Mouse (Mus musculus): ENCODE data around the gene Olfr458. TPM values are rescaled to one million over a fixed set of nuclear protein-coding genes. Genes with fewer than 3 reads are reported as not detected.
"Not testable (repeated sequence)": the region's sequence is repeated elsewhere in the genome, so short reads cannot be mapped to it uniquely, and the experiment has no call there.

The Olfr458 gene
- not detected in 2 replicates for polyA plus RNA-seq (2016; fragmentation: Nextera tagmentation; extraction: Ambion mirVana)

DNA sequence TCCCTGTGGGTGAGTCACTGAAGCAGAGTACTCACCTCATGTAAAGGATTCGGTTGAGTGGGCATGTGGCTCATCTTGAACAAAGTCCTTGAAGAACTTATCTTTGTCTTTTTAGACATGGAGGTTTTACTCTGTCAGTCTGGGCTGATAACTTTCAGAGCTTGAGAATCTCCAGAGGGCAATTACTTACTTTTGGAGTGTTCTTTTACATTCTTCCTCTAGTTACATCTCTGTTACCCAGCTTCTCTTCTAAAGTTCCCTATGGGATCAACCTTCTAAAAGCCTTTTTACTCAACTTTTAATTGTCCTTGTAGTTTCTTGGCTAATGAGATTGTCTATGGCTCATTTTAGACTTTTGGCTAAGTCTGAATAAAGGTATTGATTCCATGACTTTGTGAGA is at the start of gene Olfr458:
Gene Olfr458, minus strand, starts transcription at position 101 of the 400 bp plus-strand sequence.
- no peaks in the 10 kb centered on the region for H3K36me3 ChIP-seq (replicated peaks)
- H3K4me3 ChIP-seq, result no peak within 1 kb of the TSS
- no peaks in the 10 kb centered on the region for H3K27me3 ChIP-seq (ENCODE audit: poor library complexity, severe bottlenecking)
- H3K9me3 ChIP-seq, result no peaks in the 10 kb centered on the region
- WGBS, result 82% methylated on average over 1 of the region's 1 CpGs
- no peaks in the 10 kb centered on the region for H3K4me1 ChIP-seq
- no peak for DNase-seq (ENCODE audit: extremely low spot score, low spot score)
- H3K27ac ChIP-seq, result no peak within 1 kb of the TSS

DNA sequence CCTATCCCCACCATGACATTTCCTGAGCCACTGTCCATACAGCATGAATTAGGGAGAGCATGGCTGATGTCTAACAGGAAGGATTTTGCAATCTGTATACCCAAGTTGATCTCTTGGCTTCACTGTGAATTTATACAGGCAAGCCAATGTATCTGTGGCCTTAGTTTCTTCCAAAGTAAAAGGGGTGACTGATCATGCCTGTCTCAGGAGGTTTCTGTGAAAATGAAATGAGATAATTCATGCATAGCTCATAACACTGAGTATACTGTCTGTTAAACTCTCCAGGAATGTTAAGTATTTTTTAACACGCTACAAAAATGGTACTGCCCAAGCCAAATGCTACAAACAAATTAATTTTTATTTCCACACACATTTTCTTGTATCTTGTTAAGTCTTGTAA is 48.5 kb upstream of the Olfr458 start:
- Histone ChIP-seq H3K27ac (no peak overlapping the region), H3K4me3 (no peak overlapping the region), H3K9me3 (no peaks in the 10 kb centered on the region), H3K27me3 (ENCODE audit: poor library complexity, severe bottlenecking) (no peaks in the 10 kb centered on the region), H3K4me1 (no peaks in the 10 kb centered on the region), H3K36me3 (replicated peaks) (no peaks in the 10 kb centered on the region)
- WGBS, result 84% methylated on average over 1 of the region's 1 CpGs
- DNase-seq (ENCODE audit: extremely low spot score, low spot score), result no peak

DNA sequence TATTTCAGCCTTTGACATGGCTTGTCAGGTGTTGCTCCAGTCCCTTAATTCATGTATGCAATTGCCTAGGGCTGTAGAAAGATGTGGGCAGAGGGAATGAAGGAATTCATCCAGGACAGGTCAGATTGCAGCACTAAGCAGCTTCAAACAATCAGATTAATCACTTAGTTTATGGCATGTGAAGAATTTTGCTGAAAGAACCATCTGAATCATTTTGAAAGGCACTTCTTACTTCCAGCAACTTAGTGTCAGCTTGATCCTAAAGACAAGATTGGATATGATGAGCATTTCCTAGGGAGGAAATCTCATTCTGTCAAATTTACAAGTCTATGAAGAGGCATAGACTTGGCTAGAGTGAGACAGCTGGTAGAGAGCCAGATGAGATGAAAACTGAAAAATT is 44.3 kb upstream of the Olfr458 start:
- Histone ChIP-seq H3K27ac (no peak overlapping the region), H3K4me3 (no peak overlapping the region), H3K36me3 (replicated peaks) (no peaks in the 10 kb centered on the region), H3K9me3 (no peaks in the 10 kb centered on the region), H3K4me1 (no peaks in the 10 kb centered on the region), H3K27me3 (ENCODE audit: poor library complexity, severe bottlenecking) (no peaks in the 10 kb centered on the region)
- DNase-seq (ENCODE audit: extremely low spot score, low spot score), result no peak

DNA sequence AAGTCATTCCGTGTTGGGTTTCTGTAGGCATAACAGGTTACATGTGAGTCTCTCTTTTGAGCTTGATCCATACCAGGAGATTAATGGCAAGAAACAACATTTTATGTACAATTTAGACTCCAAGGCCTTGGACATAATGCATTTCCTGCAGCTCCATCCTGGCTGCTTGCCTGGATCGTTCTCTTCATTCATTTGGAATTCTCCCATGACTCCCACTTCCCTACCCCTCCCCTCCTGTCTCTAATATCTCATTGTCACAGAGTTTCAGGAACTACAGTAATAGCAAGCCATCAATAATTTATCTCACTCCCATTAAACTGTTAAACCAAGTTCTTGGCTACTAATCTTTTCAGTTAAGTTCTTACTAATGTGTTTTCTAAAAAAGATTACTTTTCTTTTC is 38.5 kb upstream of the Olfr458 start:
- no peak for DNase-seq (ENCODE audit: extremely low spot score, low spot score)
- H3K9me3 ChIP-seq, result no peaks in the 10 kb centered on the region
- WGBS, result 95% methylated on average over 2 of the region's 2 CpGs
- H3K27ac ChIP-seq, result no peak overlapping the region
- H3K27me3 ChIP-seq (ENCODE audit: poor library complexity, severe bottlenecking), result no peaks in the 10 kb centered on the region
- no peaks in the 10 kb centered on the region for H3K36me3 ChIP-seq (replicated peaks)
- H3K4me3 ChIP-seq, result no peak overlapping the region
- H3K4me1 ChIP-seq, result no peaks in the 10 kb centered on the region

DNA sequence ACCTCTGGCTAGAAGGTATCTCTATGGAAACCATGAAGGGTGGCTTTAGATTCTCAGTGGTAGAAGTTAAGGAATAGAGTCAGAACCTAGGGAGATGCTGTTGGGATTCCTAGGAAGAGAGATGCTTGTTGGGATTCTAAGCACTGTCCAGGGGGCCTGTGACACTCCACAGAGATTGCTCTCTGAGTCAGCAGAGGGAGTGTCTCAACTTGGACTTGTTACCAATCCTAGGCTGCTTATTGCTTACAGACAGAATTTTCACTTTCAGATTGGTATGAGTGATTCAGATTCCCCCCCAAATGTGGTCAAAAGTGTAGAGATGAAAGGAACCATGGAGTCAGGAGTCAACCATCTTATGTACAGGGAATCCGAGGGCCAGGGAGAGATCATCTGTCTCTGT is 24.7 kb upstream of the Olfr458 start:
- Histone ChIP-seq H3K4me3 (no peak overlapping the region), H3K9me3 (no peaks in the 10 kb centered on the region), H3K27me3 (ENCODE audit: poor library complexity, severe bottlenecking) (no peaks in the 10 kb centered on the region), H3K36me3 (replicated peaks) (no peaks in the 10 kb centered on the region), H3K4me1 (no peaks in the 10 kb centered on the region), H3K27ac (no peak overlapping the region)
- no peak for DNase-seq (ENCODE audit: extremely low spot score, low spot score)
- WGBS, result 90% methylated on average over 1 of the region's 1 CpGs

DNA sequence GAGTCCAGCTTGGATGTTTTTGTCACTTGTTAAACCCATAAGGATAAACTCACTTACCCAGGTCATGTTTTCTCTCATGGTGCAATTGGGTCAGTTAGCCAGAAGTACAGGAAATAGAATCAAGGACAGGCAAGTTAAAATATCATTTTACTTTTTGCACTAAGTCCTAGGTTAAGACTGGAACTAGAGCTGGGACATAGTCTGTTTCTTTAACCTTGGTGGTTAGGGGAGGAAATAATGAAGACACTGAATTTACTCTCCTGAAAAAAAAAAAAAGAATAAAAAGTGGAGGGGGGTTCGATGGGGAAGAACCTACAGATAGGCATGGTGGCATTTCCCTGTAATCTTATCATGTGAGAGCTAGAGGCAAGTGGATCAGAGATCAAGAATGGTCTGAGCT is 22.1 kb upstream of the Olfr458 start, which contains the start of gene Olfr456:
Gene Olfr456, minus strand, starts transcription at position 101 of the 400 bp plus-strand sequence.
- Histone ChIP-seq H3K4me1 (no peaks in the 10 kb centered on the region), H3K36me3 (replicated peaks) (no peaks in the 10 kb centered on the region), H3K9me3 (no peaks in the 10 kb centered on the region), H3K27me3 (ENCODE audit: poor library complexity, severe bottlenecking) (no peaks in the 10 kb centered on the region), H3K4me3 (no peak within 1 kb of the TSS), H3K27ac (no peak within 1 kb of the TSS)
- WGBS, result 82% methylated on average over 1 of the region's 1 CpGs
- DNase-seq (ENCODE audit: extremely low spot score, low spot score), result no peak

DNA sequence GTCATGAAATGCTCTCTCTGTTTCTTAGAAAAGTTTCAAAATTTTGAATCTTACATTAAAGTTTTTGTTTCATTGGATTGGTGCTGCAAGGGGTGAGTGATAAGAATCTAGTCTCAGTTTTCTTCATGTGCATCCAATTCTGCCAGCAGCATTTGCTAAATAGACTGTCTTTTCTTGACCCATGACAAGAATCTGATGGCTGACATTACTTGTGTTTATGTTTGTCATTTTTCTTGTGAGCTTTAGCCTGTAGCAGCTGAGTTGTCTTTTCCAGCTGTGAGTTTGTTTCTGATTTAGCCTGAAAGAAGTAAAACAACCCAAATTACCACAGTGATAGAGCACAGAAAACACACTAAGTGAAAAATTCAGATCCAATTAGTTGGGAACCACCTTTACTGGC is 19.6 kb upstream of the Olfr458 start:
- H3K4me1 ChIP-seq, result no peaks in the 10 kb centered on the region
- no peaks in the 10 kb centered on the region for H3K9me3 ChIP-seq
- no peak overlapping the region for H3K27ac ChIP-seq
- H3K27me3 ChIP-seq (ENCODE audit: poor library complexity, severe bottlenecking), result no peaks in the 10 kb centered on the region
- H3K36me3 ChIP-seq (replicated peaks), result no peaks in the 10 kb centered on the region
- DNase-seq (ENCODE audit: extremely low spot score, low spot score), result no peak
- no peak overlapping the region for H3K4me3 ChIP-seq

DNA sequence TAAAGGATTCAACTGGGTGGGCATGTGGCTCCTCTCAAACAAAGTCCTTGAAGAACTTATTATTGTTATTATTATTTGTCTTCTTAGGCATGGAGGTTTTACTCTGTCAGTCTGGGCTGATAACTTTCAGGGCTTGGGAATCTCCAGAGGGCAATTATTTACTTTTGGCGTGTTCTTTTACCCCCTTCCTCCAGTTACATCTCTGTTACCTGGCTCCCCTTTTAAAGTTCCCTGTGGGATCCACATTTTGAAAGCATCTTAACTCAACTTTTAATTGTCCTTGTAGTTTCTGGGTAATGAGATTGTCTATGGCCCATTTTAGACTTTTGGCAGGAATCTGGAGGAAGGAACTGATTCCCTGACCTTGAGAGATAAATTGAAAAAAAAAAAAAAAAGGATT is 11.2 kb upstream of the Olfr458 start, which contains the start of gene Olfr457:
Gene Olfr457, minus strand, starts transcription at position 101 of the 400 bp plus-strand sequence.
- no peaks in the 10 kb centered on the region for H3K9me3 ChIP-seq
- H3K27me3 ChIP-seq (ENCODE audit: poor library complexity, severe bottlenecking), result no peaks in the 10 kb centered on the region
- no peak for DNase-seq (ENCODE audit: extremely low spot score, low spot score)
- H3K36me3 ChIP-seq (replicated peaks), result no peaks in the 10 kb centered on the region
- H3K4me1 ChIP-seq, result no peaks in the 10 kb centered on the region
- 78% methylated on average over 1 of the region's 1 CpGs for WGBS
- H3K4me3 ChIP-seq, result no peak within 1 kb of the TSS
- no peak within 1 kb of the TSS for H3K27ac ChIP-seq

DNA sequence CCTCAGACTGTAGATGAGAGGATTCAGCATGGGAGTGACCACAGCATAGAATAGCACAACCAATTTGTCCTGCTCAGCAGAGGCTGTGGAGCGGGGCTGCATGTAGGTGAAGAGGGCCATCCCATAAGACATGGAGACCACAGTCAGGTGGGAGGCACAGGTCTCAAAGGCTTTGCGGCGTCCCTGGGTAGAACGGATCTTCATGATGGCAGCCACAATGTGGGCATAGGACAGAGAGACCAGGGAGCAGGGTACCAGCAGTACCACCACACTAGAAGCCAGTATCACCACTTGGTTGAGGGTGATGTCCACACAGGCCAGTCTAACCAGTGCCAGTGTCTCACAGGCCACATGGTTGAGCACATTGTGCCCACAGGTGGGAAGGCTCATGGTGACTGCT is 6.3 kb upstream of the Olfr458 start:
- not testable (repeated sequence) for H3K27ac ChIP-seq; H3K27me3 ChIP-seq (ENCODE audit: poor library complexity, severe bottlenecking); H3K4me3 ChIP-seq; H3K36me3 ChIP-seq (replicated peaks); DNase-seq (ENCODE audit: extremely low spot score, low spot score); H3K9me3 ChIP-seq; H3K4me1 ChIP-seq
- WGBS, result 97% methylated on average over 4 of the region's 4 CpGs

DNA sequence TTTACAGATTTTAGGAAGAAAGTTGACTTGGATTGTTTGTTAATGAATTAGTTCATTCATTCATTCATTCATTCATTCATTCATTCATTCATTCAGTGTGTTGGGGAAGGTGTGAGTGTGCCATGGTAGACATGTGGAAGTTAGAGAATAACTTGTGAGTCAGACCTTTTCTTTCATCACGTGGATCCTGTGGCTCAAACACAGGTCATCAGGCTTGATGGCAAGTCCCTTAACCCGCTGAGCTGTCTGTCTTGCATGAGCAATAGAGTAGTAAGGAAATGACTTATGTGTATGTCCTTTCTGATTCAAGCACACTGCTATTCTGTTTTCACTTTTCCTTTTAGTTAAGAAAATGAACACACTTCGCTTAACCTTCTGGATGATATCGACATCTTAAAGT is 5.5 kb upstream of the Olfr458 start:
- no peak overlapping the region for H3K27ac ChIP-seq
- no peak for DNase-seq (ENCODE audit: extremely low spot score, low spot score)
- WGBS, result 94% methylated on average over 4 of the region's 4 CpGs
- H3K4me3 ChIP-seq, result no peak overlapping the region
- no peaks in the 10 kb centered on the region for H3K4me1 ChIP-seq
- no peaks in the 10 kb centered on the region for H3K27me3 ChIP-seq (ENCODE audit: poor library complexity, severe bottlenecking)
- H3K9me3 ChIP-seq, result no peaks in the 10 kb centered on the region
- H3K36me3 ChIP-seq (replicated peaks), result no peaks in the 10 kb centered on the region

DNA sequence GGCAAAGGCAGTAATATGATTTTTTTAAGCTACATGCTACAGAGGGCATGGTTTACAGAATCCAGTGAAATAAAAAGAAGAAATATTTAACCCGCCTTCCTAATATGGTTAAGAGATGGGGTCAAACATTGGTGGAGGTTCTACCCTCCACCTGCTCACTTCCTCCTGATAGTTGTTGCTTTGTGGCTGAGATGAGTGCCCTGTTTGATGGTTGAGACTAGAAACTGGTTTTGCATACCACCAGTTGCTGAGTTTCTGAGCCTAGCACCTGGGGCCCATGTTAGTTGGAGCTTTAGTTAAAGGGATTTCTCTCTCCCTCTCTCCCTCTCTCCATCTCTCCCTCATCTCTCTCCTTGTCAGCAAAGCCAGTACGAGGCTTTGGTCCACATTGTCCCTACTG is 17.6 kb downstream of the Olfr458 start:
- Histone ChIP-seq H3K4me3 (no peak overlapping the region), H3K9me3 (no peaks in the 10 kb centered on the region), H3K27ac (no peak overlapping the region), H3K36me3 (replicated peaks) (no peaks in the 10 kb centered on the region), H3K27me3 (ENCODE audit: poor library complexity, severe bottlenecking) (no peaks in the 10 kb centered on the region), H3K4me1 (no peaks in the 10 kb centered on the region)
- no peak for DNase-seq (ENCODE audit: extremely low spot score, low spot score)
- 80% methylated on average over 2 of the region's 2 CpGs for WGBS

DNA sequence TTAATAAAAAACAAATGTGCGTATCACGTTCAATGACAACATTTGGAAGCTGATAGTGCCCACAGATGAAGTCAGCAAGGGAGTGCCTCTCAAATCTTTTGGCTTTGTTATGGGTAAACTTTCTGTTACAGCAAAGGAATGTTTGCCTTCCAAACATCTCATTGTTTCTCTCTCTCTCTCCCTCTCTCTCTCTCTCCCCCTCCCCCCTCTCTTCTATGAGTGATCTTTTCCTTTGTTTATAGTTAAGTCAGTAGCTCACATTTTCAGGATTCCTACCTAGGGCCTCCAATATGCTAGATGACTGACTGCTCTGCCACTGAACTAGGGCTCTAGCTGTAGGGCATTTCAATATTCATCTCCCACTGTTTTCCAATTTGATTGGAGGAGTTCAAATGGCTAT is 20.5 kb downstream of the Olfr458 start:
- no peak overlapping the region for H3K27ac ChIP-seq
- no peaks in the 10 kb centered on the region for H3K27me3 ChIP-seq (ENCODE audit: poor library complexity, severe bottlenecking)
- H3K4me3 ChIP-seq, result no peak overlapping the region
- 89% methylated on average over 2 of the region's 2 CpGs for WGBS
- no peaks in the 10 kb centered on the region for H3K9me3 ChIP-seq
- H3K4me1 ChIP-seq, result no peaks in the 10 kb centered on the region
- no peaks in the 10 kb centered on the region for H3K36me3 ChIP-seq (replicated peaks)
- no peak for DNase-seq (ENCODE audit: extremely low spot score, low spot score)

DNA sequence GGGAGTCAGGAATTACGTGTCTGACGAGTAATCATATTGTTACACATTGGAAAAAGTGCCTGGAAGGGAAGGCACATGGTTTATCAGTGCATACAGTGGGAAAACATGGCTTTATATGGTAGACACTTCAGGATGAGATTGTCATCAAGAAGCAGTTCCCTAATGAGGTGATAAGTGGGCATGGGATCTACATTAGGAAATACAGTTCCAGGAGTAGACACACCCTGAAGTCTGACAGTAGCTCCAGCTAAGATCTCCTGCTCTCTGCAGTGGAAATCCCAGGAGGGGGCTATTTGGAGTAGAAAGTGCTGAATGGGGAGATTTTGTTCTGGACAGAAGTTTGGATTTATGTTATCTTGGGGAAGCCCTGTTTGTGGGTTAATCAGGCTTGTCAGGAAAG is 23.6 kb downstream of the Olfr458 start:
- H3K27ac ChIP-seq, result no peak overlapping the region
- 79% methylated on average over 2 of the region's 2 CpGs for WGBS
- no peaks in the 10 kb centered on the region for H3K27me3 ChIP-seq (ENCODE audit: poor library complexity, severe bottlenecking)
- H3K36me3 ChIP-seq (replicated peaks), result no peaks in the 10 kb centered on the region
- no peak for DNase-seq (ENCODE audit: extremely low spot score, low spot score)
- no peaks in the 10 kb centered on the region for H3K9me3 ChIP-seq
- H3K4me3 ChIP-seq, result no peak overlapping the region
- no peaks in the 10 kb centered on the region for H3K4me1 ChIP-seq

DNA sequence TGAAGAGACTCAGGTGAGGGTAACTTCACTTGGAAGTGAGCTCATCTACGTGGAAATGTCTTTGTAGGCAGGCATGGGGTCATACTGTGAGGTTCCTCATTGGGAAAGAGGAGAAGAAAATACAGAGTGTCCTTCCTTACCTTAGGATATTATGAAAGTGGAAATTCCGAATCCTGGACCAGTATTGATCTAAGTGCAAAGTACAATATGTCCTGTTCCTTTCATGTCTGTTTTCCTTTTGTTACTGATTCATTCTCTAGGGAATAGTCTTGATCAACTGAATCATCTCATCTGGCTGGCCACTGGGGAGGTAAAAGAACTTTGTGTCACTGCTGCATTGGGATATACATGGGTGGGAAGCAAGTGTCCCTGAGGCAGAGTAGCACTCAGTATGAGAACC is 29.5 kb downstream of the Olfr458 start:
- Histone ChIP-seq H3K4me1 (no peaks in the 10 kb centered on the region), H3K4me3 (no peak overlapping the region), H3K27me3 (ENCODE audit: poor library complexity, severe bottlenecking) (no peaks in the 10 kb centered on the region), H3K36me3 (replicated peaks) (no peaks in the 10 kb centered on the region), H3K27ac (no peak overlapping the region), H3K9me3 (no peaks in the 10 kb centered on the region)
- WGBS, result 82% methylated on average over 2 of the region's 2 CpGs
- DNase-seq (ENCODE audit: extremely low spot score, low spot score), result no peak
